Mouse (Mus musculus) cerebellum, adult 8-10 months (tissue): Measurements from ENCODE around the gene Col8a1.

ENCODE experiments used
- DNase-seq: peaks from one replicate; pipeline ENCODE4 v3.0.0; 2022

Gene Col8a1

DNA sequence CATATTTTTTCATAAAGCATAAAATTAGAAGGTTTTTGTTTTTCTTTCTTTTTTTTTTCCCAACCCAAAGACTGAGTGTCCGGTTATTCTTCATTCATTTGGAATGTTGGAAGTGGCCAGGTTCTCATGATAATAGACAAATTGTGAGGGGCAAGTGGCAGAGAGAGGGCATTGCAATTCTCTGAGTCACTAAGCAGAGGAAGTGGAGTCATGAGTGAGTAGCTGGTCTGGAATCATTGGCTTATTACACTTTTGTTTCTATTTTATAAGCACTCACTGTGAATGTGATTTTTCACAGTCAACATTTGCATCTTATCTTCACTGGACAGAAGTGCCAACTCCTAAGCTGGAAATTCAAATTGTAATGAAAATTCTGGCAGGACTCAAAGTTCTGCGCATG, 82.9 kb downstream of the Col8a1 start:
- DNase-seq: no peak

DNA sequence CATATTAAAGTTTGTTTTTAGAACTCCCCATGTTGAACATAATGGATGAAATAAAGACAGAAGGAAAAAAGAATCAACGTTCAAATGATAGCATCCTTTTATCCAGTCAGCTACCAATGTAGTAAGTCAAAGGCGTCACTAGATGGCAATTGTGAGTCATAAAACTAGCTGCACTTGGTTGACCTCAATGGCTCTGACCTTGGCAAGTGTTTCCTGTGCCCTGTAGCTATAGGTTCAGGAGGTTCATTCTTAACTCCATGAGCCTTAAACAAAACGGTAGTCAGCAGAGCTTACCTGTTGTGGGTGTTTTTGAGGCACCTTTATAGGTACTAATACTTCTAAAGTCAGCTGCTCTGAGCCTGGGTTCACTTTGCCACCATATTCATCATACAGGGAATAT, 85.2 kb downstream of the Col8a1 start:
- DNase-seq: peak; percentile 1

DNA sequence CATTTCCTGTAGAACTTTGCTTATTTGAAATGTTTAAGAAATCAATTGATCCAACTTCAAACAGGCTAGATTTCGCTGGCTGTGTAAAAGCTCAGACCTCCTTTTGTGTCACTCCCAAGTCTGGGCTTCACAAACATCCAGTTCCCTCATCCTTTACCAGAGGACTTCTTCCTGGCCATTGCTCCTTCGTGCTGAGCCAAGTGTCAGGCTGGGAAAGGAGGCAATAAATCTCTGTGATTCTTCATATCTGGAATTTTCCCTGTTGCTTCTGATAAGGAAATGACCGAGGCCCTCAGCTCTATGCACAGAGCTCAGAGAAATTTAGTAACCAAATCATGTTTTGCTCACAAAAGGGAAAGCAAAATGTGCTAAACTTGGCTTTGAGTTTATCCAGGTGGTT, 91.9 kb downstream of the Col8a1 start:
- no peak for DNase-seq

DNA sequence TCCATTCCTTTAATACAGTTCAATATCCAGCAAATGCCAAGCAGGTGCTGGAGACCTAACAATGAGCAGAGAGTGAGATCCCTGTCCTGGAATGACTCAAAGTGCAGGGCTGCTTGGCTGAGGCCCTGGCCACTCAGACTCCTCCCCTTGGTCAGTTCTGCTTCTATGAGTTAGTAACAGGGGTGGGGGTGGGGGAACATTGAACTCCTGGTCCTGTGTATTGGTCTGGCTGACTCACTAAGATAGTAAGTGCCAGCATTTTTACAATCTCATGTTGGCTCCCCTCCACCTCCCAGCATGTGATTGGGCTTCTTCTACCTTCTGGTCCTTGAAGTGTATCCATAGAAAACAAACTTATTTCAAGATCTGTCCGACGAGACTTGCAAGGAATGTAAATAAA, 104.6 kb downstream of the Col8a1 start:
- DNase-seq: no peak

DNA sequence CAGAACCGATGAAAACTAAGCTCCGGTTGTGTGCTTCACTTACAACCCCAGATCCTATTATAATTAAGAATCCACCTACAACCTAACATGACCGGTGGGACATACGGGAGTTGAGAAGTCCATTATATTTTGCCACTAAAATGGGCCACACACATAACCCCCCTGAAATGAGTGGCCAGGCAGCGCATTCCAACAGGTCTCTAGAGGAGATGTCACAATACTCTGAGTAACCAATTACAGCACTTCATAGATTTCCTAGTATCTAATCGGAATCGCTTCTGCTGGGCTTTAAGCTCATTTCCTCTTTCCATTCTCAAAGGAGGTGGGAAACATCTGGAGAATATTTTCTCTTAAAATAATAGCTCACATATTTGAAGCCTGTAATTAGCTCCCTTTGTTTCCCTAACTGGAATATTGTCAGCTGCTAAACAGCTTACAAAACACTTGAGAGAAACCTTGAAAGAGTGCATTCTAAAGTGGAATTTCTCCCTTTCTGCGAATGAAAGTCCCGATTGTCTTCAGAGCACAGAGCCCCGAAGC, 113.1 kb downstream of the Col8a1 start:
- DNase-seq: no peak

DNA sequence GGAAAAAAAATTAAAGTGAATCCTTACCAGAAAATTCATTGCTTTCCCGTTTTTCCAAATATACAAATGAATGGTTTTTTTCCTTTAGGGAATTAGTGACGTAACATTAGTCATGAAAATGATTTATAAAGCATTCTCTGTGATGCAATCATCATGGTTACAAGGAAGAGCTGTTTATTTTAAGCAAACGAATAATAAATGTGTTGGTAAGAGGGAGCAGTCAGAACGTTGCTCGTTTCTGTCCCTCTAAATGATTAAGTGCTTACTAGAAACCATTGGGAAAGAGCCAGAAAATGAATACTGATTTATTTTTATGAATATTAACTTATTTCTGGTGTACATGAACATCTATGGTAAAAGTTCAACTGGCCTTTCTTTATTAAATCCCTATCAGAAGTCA, 119.8 kb downstream of the Col8a1 start:
- DNase-seq: no peak

DNA sequence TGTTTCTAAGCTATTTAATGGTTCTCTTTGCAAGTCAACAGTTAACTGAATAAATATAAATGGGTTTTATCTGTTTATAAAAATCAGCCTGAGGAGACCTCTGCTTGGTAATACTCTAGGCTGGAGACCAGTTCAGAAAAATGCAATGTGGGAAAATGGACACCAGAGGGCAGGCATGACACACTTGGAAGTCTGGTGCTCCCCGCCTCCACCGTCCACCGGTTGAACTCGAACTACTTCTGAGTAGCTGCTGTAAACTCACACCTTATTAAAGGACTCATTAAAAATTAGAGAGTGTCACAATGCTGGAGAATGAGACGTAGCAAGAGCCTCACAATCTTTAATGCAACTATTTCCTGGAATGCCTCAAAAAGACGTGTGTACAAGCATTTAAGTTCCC, 120.3 kb downstream of the Col8a1 start:
- peak; percentile 37 for DNase-seq

DNA sequence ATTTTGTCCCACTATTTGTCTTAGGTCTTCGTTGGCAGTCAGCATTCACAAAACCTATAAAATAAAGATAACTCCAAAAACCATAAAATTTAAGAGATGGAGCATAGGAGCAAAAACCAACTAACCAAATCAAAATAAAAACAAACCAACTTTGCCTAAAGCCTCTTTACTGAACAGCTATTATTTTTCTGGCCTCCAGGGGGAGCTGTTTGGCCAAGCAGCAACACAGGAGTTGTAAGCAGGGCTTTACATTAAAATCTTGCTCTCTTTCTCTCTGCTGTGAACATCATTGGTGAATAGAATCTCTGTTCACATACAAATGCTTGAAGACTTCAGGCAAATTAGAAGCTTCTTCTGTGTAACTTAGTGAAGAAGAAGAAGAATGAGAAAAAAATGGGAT, 142.8 kb downstream of the Col8a1 start:
- peak; percentile 17 for DNase-seq

DNA sequence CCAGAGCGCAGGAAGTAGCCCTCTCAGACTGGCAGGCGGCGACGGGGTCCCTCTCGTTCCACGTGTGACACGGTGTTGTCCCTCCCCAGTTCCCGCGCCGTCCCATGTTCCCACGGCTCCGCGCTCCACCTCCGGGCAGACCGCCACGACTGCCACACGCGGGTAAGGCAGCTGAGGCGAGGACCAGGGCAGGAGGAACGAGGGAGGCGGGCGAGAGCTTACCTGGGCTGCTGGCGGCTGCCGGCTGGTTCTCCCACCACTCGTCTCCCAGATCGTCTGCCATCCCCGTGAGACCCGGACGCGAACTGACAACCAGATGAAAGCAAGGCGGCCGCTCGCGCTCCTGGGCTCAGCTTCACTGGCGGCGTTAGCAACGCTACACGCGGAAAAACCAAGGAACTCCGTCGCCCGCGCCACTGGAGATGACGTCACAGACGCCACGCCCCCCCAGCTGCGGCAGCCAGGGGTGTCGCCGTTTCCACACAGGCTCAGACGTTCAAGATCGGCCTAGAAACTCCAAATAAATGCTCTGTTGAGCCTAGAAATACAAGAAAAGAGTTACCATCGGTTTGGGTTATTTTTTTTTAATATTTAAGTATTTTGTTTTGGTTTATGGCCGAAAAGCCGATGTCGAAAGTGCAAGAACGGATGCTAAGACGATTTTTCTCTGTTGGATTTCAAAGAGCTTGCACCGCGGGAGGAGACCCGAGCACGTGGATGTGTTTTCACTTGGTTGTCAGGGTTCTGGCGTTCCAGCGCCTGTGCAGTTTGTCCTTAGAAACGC, 147.9 kb downstream of the Col8a1 start, which contains the start of gene Cmss1:
Gene Cmss1, minus strand, starts transcription at position 421 of the 784 bp plus-strand sequence.
- peak; percentile 78 for DNase-seq

DNA sequence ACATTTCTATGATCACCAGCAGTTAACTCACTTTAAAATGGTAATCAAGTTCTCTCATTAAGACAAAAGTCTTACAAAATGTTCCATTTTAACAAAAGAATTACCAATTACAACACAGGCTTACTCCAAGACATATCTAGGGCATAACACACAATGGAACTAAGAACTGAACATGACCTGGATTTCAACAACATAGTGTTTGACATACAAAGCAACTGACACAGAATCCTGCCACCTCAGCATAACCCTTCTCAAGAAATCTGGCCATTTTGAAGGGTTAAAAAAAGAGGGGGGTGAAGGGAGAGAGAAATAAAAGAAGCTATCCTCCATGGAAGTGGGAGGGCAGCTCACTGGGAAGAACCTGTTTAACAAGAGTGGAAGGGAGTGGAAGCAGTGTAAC, 153.5 kb downstream of the Col8a1 start:
- DNase-seq: no peak

DNA sequence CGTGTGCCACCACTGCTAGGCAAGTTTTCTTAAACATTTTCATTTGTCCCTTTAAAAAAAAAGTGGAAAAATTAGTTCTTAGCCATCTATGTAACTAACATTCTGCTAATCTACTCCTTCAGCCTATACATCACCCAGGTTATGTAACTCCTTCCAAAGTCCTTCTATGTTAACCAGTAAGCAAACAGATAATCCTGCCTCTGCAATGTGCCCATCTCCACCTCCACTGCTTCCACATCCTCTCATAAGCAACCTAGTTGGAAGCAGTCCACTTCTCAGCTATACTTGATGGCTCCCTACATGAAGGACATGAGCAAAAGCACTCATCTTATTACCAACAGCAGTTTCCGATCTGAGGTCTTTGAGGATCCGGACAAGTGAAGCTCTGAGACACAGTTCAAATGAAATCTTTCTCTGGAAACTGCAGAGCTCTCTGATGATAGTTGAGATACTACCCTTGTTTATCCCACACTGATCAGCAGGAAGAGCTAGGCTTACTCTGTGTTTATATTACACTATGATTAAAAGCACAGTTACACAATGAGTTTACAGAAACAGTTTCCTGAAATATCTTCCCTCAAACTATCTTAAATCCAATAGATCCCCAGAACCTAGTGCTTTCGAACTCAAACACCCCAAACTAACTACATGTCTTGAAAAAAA, 157.1 kb downstream of the Col8a1 start:
- no peak for DNase-seq

DNA sequence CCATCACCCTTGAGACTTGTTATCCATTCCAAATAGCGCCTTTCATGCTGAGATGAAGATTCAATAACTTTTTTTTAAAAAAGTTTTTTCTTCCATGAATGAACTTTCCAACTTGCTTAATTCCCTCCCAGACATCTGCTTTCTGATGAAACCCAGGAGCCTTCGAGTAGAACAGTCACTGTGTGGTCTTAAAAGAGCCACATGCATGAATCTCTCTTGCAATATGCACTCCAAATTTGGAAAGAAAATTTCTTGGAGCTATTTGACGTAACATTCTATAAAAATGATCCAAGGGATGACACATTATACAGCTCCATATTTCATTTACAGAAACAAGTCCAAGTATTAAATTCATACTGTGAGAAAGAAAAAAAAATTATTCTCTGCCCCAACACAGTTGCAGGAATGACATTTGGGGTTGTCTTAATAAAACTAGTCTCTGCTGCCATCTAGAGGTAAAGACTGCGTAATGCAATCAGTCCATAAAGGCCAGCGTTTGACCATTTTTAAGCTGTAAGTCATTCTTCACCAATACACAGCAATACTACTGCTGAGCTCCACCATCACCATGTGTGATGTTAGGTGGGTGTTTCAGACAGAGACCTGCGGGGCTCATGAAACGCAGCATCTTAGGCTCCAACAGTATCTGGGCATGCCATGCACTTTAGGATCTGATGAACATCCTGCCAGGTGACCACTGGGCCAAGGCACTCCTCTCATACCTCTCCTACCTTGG, 160.9 kb downstream of the Col8a1 start:
- DNase-seq: peak; percentile 35

DNA sequence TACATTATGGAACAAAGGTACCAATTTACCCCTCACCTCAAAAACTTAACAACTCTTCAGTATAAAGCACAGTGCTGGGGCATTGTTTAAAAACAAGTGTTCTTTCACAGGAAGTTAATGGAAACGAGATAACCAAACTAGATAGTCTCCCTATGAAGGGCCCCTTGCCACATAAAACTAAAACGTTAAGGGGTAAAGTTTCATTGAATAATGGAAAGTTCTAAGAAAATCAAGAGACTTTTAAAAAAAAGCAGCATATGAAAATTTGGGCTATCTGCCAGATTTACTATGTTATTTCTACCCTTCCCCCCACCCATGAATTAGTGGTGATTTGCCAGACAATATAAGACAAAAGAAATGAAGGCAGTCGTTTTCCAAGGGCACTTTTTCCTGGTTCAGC, 169.3 kb downstream of the Col8a1 start:
- no peak for DNase-seq

DNA sequence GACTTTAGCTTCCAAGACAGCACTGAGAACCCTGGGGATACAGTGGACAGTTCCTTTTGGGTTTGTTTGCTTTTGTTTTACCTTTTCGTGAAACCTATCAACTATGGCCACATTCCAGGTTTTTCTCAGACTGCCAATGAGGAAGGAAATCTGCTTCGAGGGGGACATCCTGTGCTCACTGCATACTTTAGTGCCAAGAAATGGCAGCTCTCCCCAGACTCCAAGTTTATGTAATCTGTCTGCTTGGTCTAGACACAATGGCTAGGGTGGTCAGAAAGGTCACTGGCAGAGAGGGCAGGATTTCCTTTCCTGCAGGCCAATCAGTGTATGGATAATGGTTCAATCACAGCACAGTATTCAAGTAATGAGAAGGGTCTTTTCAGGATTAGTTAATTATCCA, 172.5 kb downstream of the Col8a1 start:
- DNase-seq: no peak

DNA sequence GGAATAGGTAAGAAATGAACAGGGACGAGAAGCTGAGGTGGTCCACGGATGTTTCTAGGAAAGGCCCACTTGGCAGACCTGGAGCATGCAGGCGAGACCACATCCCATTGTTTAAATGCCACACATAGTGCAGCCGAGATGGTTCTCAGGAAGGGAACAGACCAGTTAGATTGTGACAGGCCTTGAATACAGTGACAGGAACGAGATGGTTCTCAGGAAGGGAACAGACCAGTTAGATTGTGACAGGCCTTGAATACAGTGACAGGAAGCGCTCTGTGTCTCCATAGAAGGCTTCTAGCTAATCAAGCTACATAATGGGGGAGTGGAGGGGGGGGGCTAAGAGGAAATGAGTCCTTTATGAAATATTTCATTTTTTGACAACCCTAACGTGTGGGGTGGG, 174.5 kb downstream of the Col8a1 start:
- DNase-seq: no peak

DNA sequence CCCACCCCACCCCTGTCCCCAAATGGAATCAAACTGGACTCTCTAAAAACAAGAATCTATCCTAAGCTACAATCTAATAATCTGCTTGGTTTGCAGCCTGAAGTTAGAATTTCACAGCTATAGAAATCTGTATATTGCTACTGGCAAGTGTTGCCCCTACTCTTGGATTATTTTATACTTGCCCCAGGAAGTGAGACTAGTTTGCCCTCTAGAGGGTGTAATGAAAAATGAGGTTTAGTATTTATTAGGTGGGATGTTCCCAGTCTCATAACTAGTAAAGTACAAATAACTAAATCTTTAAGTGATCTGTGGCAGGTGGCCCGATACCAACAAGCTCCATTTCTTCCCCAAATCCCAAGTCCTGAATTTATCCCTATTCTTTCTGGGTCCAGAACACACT, 177.0 kb downstream of the Col8a1 start:
- DNase-seq: no peak

DNA sequence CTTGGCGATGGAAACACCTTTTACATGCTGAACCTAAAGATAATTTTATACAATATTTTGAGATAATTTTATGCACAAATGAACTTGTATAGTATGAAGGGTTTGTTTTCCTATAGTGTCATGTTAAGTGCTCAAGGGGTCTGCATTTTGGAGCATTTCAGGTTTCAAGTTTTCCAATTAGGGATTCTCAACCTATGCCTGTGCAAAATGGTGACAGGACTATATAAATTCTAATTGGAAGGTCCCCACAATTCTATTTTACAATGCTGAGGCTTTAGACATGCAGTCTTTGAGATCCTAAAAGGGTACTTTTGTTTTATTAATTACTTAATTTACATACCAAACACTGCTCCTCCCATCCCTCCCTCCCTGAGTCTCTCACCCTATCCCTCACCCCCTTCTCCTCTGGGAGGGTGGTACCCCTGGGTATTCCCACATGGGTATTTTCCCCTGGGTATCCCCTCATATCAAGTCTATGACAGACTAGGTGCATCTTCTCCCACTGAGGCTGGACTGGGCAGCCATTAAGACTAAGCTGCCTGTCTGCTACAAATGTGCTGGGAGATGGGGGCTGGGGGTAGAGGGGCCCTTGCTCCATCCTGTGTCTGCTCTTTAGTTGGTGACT, 178.7 kb downstream of the Col8a1 start:
- no peak for DNase-seq
